In the genomic region with DNA sequence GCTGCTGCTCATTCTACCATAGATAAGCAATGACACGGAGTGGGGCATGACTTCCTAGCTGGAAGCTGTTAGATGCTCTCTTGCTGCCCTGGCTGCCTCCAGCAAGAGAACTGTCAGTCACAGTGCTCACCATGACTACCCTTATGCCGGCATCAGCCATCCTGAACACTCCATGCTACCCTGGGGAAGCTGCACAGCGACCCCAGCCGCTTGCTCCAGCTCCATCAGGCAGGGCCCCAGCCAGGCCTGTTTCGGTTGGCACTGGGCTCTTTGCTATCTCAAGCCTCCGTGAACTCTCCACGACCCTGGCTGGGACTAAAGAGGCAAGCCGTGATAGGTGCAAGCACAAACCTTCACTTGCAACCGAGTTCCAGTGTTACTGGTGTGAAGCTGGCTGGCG, we compare ENCODE assay signal across 10 mouse cellular contexts. TPM values are rescaled to one million over a fixed set of nuclear protein-coding genes. Genes with fewer than 3 reads are reported as not detected.
A peak's percentile ranks its signal among the peaks of the same experiment; 100 is the strongest.
DNase-seq lines count a peak whose midpoint lies in the region; ATAC-seq and TF ChIP-seq lines count a peak whose summit lies in the region.
"Had no signal": no experiment of that assay in that cellular context is flagged by ENCODE, and none has a peak within 500 bp of the region (broad histone marks: within the 10 kb centered on the region; RNA-seq: fewer than 3 reads in every experiment).

No protein-coding gene starts in this region.

- TF ChIP-seq POLR2A in cerebellum, adult 2 months (IDR thresholded peaks at IDR 0.05; ENCODE audit: borderline replicate concordance, insufficient read depth, low read length): no peak

- H3K4me1 ChIP-seq in cerebellum, adult 2 months (ENCODE audit: control insufficient read depth, insufficient read depth, low read length): peaks cover 61% of the 10 kb centered on the region
- H3K4me1 ChIP-seq in heart, embryonic 16.5 days (ENCODE audit: control insufficient read depth, insufficient read depth, low read length): peaks cover 68% of the 10 kb centered on the region
- H3K4me1 ChIP-seq in neural tube, embryonic 11.5 days (ENCODE audit: control insufficient read depth, insufficient read depth, low read length): peaks cover 26% of the 10 kb centered on the region

- ATAC-seq in heart, embryonic 16.5 days (replicated peaks; ENCODE audit: extremely low read depth, insufficient read depth, low FRiP score): peak; percentile 63
- ATAC-seq in neural tube, embryonic 11.5 days (ENCODE audit: insufficient read depth, low FRiP score, low TSS enrichment): peak; percentile 64; the same call in 1 of the 2 replicates
- no peak for ATAC-seq in erythroblast, adult 5-6 weeks (replicated peaks; ENCODE audit: low FRiP score, poor library complexity, severe bottlenecking)

- intact Hi-C loops in left cerebral cortex, postnatal 4 days (cut with DNase I): loop anchor here (5.0 kb wide), 1 partner anchor 95 kb away; no protein-coding TSS in a partner anchor
- intact Hi-C loops in left cerebral cortex, postnatal 36 days (cut with DNase I): loop anchor here (5.0 kb wide), 1 partner anchor 85 kb away; a partner anchor contains a TSS

- peak overlapping the region; percentile 14 for H3K4me2 ChIP-seq in heart, embryonic 16.5 days (ENCODE audit: low read depth, low read length)
- no peak overlapping the region for H3K4me2 ChIP-seq in neural tube, embryonic 11.5 days (ENCODE audit: low read depth)
- H3K4me2 ChIP-seq: embryonic facial prominence, embryonic 13.5 days had no signal

- DNase-seq in cerebellum, adult 9-11 months: peak; percentile 36
- no peak for DNase-seq in cerebellum, adult 2 months
- DNase-seq in left cerebral cortex, postnatal 4 days: peak; percentile 62
- no peak for DNase-seq in left cerebral cortex, postnatal 36 days (ENCODE audit: low spot score in 2 of 2)
- DNase-seq in neural tube, embryonic 11.5 days (ENCODE audit: low spot score): peak; percentile 62
- no peak for DNase-seq in right cerebral cortex, postnatal 36 days (ENCODE audit: low spot score in 2 of 2)

- no peak overlapping the region for H3K27ac ChIP-seq in cerebellum, adult 2 months (ENCODE audit: insufficient read depth, low read length)
- peak overlapping the region; percentile 81 for H3K27ac ChIP-seq in heart, embryonic 16.5 days (ENCODE audit: low read length)
- no peak overlapping the region for H3K27ac ChIP-seq in neural tube, embryonic 11.5 days (ENCODE audit: low read depth, low read length)
- H3K27ac ChIP-seq: embryonic facial prominence, embryonic 13.5 days; stomach, postnatal 0 days had no signal

- no peaks in the 10 kb centered on the region for H3K9me3 ChIP-seq in heart, embryonic 16.5 days (replicated peaks; ENCODE audit: control insufficient read depth, low read length)
- no peaks in the 10 kb centered on the region for H3K9me3 ChIP-seq in neural tube, embryonic 11.5 days (ENCODE audit: control insufficient read depth, low read length)
- H3K9me3 ChIP-seq: embryonic facial prominence, embryonic 13.5 days had no signal

- no peak overlapping the region for H3K4me3 ChIP-seq in cerebellum, adult 2 months (replicated peaks; ENCODE audit: insufficient read depth, low read depth, low read length)
- no peak overlapping the region for H3K4me3 ChIP-seq in heart, embryonic 16.5 days (ENCODE audit: low read length)
- no peak overlapping the region for H3K4me3 ChIP-seq in neural tube, embryonic 11.5 days (ENCODE audit: low read depth, low read length)
- H3K4me3 ChIP-seq: embryonic facial prominence, embryonic 13.5 days had no signal

- no peaks in the 10 kb centered on the region for H3K27me3 ChIP-seq in cerebellum, adult 2 months (ENCODE audit: control insufficient read depth, insufficient read depth, low read length)
- no peaks in the 10 kb centered on the region for H3K27me3 ChIP-seq in heart, embryonic 16.5 days (ENCODE audit: control insufficient read depth, insufficient read depth, low read length)
- H3K27me3 ChIP-seq in neural tube, embryonic 11.5 days (ENCODE audit: control insufficient read depth, insufficient read depth, low read length): no peaks in the 10 kb centered on the region
- H3K27me3 ChIP-seq: embryonic facial prominence, embryonic 13.5 days had no signal

- TF ChIP-seq CTCF in cerebellum, adult 2 months (IDR thresholded peaks at IDR 0.05; ENCODE audit: borderline replicate concordance, insufficient read depth, low read depth, low read length): no peak

- 44% methylated on average over 10 of the region's 10 CpGs for WGBS in cerebellum, adult 2 months
- WGBS in heart, embryonic 16.5 days: 14% methylated on average over 10 of the region's 10 CpGs
- WGBS in neural tube, embryonic 11.5 days: 45% methylated on average over 10 of the region's 10 CpGs

- no peaks in the 10 kb centered on the region for H3K36me3 ChIP-seq in heart, embryonic 16.5 days (ENCODE audit: control insufficient read depth, insufficient read depth)
- H3K36me3 ChIP-seq in neural tube, embryonic 11.5 days (ENCODE audit: control insufficient read depth, insufficient read depth, low read length): no peaks in the 10 kb centered on the region
- H3K36me3 ChIP-seq: embryonic facial prominence, embryonic 13.5 days had no signal

- no peak overlapping the region for H3K9ac ChIP-seq in heart, embryonic 16.5 days (ENCODE audit: low read length)
- no peak overlapping the region for H3K9ac ChIP-seq in neural tube, embryonic 11.5 days (ENCODE audit: low read length)
- H3K9ac ChIP-seq: embryonic facial prominence, embryonic 13.5 days had no signal

RNA-seq across cellular contexts. Expression of a gene that starts 45.9 kb away (rescaled TPM):
- 81.6 and 91.0 TPM in 2 replicates for polyA plus RNA-seq in cerebellum, adult 2 months (2012; rRNA removed)
- total RNA-seq in left cerebral cortex, postnatal 4 days (2021): 10 to 100 TPM; 58.1 to 59.9 TPM
- total RNA-seq in left cerebral cortex, postnatal 36 days (2021): 10 to 100 TPM; 50.3 to 62.4 TPM
- polyA plus RNA-seq in heart, embryonic 16.5 days (2015; fragmentation: Nextera tagmentation; extraction: Ambion mirVana): 72.6 and 78.1 TPM in 2 replicates
- 84.7 and 88.9 TPM in 2 replicates for polyA plus RNA-seq in neural tube, embryonic 11.5 days (2014; fragmentation: Nextera tagmentation; extraction: Ambion mirVana)
- total RNA-seq in erythroblast, adult 5-6 weeks (2015; ENCODE audit: low replicate concordance): 18.4 and 22.9 TPM in 2 replicates
- 12.2 and 65.1 TPM in 2 replicates for total RNA-seq in erythroblast, adult 5-6 weeks (2017; ENCODE audit: low replicate concordance)

RNA-seq across cellular contexts. Expression of a gene that starts 49.7 kb away (rescaled TPM):
- polyA plus RNA-seq in cerebellum, adult 2 months (2012; rRNA removed): 47.2 and 52.7 TPM in 2 replicates
- total RNA-seq in left cerebral cortex, postnatal 4 days (2021): 10 to 100 TPM; 32.5 to 34.1 TPM
- 10 to 100 TPM; 37.3 to 37.8 TPM for total RNA-seq in left cerebral cortex, postnatal 36 days (2021)
- polyA plus RNA-seq in heart, embryonic 16.5 days (2015; fragmentation: Nextera tagmentation; extraction: Ambion mirVana): 21.3 and 24.2 TPM in 2 replicates
- 17.4 and 18.0 TPM in 2 replicates for polyA plus RNA-seq in neural tube, embryonic 11.5 days (2014; fragmentation: Nextera tagmentation; extraction: Ambion mirVana)
- 4.8 and 6.9 TPM in 2 replicates for total RNA-seq in erythroblast, adult 5-6 weeks (2015; ENCODE audit: low replicate concordance)
- total RNA-seq in erythroblast, adult 5-6 weeks (2017; ENCODE audit: low replicate concordance): 13.9 and 19.9 TPM in 2 replicates

Comparison
In these comparisons a context has a peak if more than half of its experiments do, and no peak if none do; other contexts are left out.
1. DNase-seq: peak in cerebellum, adult 9-11 months (single experiment), left cerebral cortex, postnatal 4 days (single experiment) and neural tube, embryonic 11.5 days (single experiment); none in cerebellum, adult 2 months (0 of 2), left cerebral cortex, postnatal 36 days (0 of 2) and right cerebral cortex, postnatal 36 days (0 of 2).